Mouse (Mus musculus): ENCODE measurements around the gene Klc3.

Klc3 gene

GRCm38 (mm10) chr7:19409753-19410152 lies 5.8 kb upstream of the Klc3 start:
- DNase-seq (ENCODE audit: low read depth, low spot score), result no peak

DNA sequence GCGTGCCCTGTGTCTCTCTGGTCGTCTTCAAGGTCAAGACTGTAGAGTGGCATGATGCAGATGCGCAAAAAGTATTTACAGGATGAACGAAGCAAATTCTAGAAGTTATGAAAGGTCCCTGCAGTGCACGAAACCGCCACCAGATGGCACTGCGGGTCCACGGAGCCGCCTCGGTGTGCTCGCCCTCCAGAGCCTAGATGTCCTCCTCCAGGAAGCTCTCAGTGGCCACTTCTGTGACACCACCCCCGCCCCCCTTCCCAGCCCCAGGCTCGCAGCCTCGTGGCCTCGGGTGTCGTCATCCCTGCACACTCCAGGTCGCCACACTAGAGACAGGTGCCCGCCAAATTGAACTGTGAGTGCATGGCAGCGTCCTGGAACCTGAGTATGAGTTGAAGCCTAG lies 1.5 kb upstream of the Klc3 start:
- peak; percentile 74 for DNase-seq (ENCODE audit: low read depth, low spot score)

DNA sequence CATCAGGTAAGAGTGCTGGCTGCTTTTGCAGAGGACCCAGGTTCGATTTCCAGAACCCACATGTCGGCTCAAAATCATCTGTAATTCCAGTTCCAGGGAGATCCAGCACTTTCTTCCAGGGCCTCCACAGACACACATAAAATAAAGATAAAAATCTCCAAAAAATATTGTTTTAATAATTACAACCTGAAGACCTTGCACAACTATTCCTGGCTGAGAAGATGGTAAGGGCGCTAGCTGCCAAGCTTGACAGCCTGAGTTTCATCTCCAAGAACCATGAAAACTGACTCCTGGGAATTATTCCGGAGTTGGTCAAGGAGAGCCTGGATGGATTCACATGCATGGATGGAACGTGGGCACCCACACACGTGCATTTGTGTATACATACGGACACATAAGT lies 572 bp upstream of the Klc3 start, which contains the start of gene Ckm:
Gene Ckm, plus strand, starts transcription at position 301 of the 400 bp plus-strand sequence.
- DNase-seq (ENCODE audit: low read depth, low spot score), result no peak

- DNase-seq (ENCODE audit: low read depth, low spot score), result no peak
Measured at GRCm38 (mm10) chr7:19402535-19403112, 1.3 kb downstream of the Klc3 start.

- DNase-seq (ENCODE audit: low read depth, low spot score), result no peak
Measured at GRCm38 (mm10) chr7:19400946-19401345, 3.0 kb downstream of the Klc3 start.

DNA sequence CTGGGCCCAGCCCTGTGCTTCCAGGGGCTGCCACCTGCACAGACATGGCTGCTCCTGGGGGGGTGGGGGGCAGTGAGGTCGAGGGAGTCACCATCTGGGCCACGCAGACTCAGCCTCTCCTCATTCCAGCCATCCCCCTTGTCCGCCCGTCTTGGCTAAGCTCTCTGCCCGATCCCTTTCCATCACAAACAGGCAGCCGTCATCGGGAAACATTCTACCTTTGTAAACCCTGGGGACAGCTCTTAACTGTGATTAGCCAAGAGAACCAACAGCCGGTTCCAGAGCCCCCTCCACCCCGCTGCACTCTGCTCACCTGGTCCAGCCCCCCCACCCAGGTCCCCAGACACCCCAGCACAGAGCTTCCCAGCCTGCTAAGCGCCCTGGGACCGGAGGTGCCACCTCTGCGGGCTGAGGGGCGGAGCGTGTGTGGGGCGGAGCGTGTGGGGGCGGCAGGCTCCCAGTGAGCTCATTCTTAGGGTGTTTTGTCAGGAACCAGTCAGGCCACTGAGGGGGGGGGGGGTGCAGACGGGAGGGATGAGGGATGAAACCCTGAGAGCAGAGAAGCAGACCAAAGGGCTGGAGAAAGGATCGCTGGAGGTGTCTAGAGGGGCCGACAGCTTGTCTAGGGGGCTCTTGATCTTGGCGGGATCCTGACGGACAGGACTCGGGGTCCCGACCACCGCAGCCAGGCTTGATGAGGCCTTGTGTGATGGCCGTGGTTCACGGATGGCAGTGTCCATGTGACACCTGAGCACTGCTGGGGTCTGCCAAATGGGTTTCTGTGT lies 4.2 kb downstream of the Klc3 start:
- DNase-seq (ENCODE audit: low read depth, low spot score), result peak; percentile 73

DNA sequence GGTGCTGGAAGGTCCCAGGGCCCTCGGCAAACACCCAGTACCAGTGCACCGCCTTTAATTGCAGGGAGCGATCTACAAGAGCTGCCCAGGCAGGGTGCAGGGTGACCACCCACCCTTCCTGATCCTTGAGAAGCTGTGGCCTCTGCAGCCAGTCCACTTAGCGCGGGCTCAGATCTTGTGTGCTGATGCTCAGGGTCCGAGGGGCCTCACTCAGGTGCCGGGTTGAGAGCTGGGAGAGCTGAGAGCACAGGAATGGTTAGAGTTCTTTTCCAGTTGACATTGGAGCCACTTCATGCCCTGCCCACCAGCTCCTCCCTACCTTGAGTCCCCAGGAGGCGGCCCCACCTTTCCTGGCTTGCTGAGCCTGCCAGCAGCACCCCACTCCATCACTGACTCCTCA lies 9.4 kb downstream of the Klc3 start:
- DNase-seq (ENCODE audit: low read depth, low spot score), result no peak

GRCm38 (mm10) chr7:19388699-19389413 lies 15.0 kb downstream of the Klc3 start:
- peak; percentile 90 for DNase-seq (ENCODE audit: low read depth, low spot score)

DNA sequence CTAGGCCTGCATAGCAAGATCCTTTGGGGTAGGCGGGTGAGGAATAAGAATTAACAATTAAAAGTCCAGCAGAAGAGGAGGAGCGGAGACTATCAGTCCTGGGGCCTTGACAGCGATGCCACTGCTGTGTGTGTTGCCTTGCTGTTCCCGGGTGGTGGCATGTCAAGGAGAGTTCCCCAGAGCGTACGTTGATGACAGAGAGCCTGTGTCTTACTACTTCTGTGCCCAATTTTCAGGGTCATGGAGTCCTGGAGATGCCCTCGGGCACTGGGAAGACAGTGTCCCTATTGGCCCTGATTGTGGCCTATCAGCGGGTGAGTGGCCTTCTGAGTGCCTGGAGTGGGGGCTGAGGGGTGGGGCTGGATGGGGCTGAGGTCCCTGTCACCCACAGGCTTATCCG lies 20.2 kb downstream of the Klc3 start:
- no peak for DNase-seq (ENCODE audit: low read depth, low spot score)

DNA sequence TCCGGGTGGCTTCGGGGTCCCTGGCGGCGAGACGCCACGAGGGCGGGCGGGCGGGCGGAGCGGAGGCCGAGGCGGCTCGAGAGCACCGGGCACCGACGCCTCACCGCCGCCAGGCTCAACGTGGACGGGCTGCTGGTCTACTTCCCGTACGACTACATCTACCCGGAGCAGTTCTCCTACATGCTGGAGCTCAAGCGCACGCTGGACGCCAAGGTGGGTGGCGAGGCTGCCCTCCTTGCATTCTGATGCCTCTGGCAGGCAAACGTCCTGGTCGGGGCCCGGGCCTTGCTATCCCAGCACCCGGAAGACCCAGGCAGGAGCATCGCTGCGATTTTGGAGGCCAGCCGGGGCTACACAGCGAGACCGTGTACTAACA lies 21.8 kb downstream of the Klc3 start:
- no peak for DNase-seq (ENCODE audit: low read depth, low spot score)

GRCm38 (mm10) chr7:19381377-19382165 lies 22.3 kb downstream of the Klc3 start, which contains the start of gene Ercc2:
Gene Ercc2, plus strand, starts transcription at chr7:19382010.
- peak; percentile 99 for DNase-seq (ENCODE audit: low read depth, low spot score)

DNA sequence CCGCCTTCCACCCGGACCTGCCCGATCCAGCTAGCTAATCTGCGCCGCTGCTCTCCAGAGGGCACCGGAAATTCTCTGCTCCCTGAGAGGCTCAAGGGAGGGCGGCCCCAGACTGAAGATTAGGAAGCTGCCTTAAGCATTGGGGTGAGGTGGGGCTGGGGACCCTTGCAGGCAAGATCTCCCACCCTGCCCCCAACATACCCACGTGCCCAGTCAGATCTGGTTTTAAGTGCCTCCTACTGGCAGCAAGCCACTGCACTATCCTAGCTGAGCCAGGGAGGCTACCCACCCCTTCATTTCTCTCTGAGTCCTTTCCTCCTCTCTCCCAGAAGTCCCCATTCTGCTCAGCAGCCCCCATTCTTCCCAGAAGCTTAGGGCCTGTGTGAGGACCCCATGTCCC lies 25.9 kb downstream of the Klc3 start:
- peak; percentile 73 for DNase-seq (ENCODE audit: low read depth, low spot score)

DNA sequence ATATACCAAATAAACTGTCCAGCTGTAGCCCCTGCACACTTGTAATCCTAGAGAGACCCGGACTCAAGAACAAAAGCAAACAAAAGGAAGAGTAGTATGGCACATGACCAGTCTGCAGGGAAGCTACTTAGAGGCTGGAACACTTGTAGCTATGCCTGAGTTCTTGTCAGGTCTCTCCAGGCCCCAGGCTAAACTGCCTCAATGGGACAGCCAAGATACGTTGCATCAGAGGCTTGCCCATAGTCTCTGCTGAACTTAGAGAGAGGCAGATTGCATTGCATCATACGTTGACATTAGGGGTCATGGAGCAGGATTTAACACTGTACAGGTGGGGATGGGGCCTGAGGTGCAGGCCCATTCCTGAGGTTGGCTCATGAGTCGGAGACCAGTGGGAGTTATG lies 27.9 kb downstream of the Klc3 start:
- no peak for DNase-seq (ENCODE audit: low read depth, low spot score)

DNA sequence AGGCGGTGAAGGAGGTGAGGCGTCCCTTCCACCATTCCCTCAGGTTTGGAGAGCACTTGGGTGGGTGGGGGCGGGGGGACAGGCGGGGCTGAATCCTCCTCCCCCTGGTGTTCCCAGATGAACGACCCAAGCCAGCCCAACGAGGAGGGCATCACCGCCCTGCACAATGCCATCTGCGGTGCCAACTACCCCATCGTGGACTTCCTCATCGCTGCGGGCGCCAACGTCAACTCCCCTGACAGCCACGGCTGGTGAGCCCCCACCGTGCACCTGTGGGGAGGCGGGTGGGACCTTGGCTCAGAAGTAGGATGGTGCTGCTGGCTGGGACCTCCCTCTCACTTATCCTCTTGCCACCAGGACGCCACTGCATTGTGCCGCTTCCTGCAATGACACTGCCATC lies 28.5 kb downstream of the Klc3 start:
- no peak for DNase-seq (ENCODE audit: low read depth, low spot score)

DNA sequence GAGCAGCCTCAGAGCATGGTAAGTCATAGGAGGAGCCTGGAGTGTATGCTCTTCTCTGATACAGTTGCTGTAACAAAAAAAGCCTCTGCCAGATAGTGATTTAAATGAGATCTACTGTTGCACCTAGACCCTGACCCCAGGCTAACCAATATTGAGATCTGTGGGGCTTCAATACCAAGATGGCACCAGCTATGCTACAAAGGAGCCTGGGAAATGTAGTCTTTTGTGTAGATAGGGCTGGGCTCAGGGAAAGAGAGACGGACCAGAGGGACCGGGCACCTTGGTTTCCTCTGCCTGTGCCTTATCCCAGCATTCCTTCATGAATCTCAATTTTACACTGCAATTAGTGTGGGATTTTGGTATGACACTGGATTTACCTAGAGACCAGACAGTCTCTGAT lies 30.5 kb downstream of the Klc3 start:
- DNase-seq (ENCODE audit: low read depth, low spot score), result no peak

- DNase-seq (ENCODE audit: low read depth, low spot score), result no peak
Measured at GRCm38 (mm10) chr7:19369823-19370425, 34.0 kb downstream of the Klc3 start.

DNA sequence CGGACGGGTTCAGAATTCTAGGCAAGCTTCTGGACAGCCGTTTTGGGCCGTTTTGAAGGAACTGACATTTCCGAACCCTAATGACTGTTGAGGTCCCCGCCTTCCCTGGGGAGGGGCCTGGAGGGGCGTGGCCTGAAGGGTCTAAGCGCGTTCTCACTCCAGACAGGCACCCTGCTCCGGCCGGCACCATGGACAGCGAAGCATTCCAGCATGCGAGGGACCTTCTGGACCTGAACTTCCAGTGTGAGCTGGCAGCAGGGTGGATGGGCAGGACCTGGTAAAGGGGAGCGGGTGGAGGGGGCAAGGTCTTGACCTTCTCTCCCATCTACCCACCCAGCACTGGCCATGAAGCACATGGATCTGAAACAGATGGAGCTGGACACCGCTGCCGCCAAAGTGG lies 35.5 kb downstream of the Klc3 start:
- DNase-seq (ENCODE audit: low read depth, low spot score), result no peak

DNA sequence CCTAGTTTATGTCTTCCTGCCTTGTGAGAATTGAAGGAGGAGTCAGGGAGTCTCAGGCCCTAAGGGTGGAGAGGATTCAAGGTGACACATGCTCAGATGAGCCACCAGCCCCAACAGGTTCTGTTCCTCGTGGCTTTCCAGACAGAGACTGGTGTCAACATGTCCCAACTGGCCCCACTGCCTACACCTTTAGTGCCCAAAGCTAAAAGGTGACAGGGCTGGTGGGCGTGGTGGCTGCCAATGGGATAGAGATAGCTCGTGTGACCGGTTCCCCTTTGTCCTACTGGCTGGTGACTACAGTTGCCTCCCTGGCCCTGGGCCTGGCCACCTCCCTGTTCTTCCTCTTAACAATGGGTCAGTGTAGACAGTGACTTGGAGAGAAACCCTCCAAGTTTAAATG lies 38.5 kb downstream of the Klc3 start:
- DNase-seq (ENCODE audit: low read depth, low spot score), result no peak

- no peak for DNase-seq (ENCODE audit: low read depth, low spot score)
Measured at GRCm38 (mm10) chr7:19363881-19364280, 40.0 kb downstream of the Klc3 start.

GRCm38 (mm10) chr7:19362276-19362675 lies 41.6 kb downstream of the Klc3 start:
- no peak for DNase-seq (ENCODE audit: low read depth, low spot score)

DNA sequence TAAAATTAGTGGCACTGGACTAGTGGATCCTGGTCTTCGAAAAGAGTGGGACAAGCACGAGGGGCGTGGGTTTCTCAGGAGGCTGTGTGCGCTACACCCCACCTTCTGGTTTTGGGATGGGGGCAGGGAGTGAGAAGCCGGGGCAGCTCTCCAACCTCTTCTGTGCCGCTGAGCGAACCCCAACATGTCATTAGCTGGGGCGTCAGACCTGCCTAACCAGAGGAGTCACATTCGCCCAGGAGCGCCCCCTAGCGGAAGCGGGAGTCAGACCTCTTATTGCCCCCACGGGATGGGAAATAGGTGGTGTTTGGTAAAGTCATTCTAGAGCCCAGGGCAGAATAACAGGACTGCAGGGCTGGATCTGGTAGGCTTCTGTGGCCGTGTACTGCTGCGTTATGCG lies 42.2 kb downstream of the Klc3 start:
- no peak for DNase-seq (ENCODE audit: low read depth, low spot score)

DNA sequence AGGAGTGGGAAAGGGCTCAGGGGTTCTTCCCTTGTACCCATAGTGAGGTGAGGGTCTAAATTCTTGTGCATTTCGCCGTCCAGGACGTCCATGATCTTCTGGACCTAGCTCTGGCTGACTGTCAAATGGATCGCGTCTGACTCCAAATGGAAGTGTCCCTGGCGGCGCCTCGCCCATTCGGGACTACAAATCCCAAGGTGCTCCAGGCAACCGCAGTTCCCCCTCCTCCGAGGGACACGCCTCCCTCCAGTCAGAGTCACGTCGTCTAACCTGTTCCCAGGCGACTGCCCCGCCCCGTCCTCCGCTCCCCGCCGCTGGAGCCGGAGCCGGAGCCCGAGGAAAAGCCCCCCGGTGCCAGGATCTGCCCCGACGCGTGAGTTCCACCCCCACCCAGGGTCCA lies 43.0 kb downstream of the Klc3 start:
- DNase-seq (ENCODE audit: low read depth, low spot score), result peak; percentile 65

Data from retina, postnatal 7 days (tissue).